Mouse (Mus musculus) MEL (cell line): ENCODE measurements around the gene Nepro. TPM values are rescaled to one million over a fixed set of nuclear protein-coding genes. Genes with fewer than 3 reads are reported as not detected.

Experiments used
- DNase-seq: peaks from one replicate; pipeline ENCODE4 v3.0.0; 2011; ENCODE audit warnings: low read depth, low spot score
- H3K27ac ChIP-seq: 2 replicates; pipeline ENCODE4 v1.5.1; 2012; ENCODE audit warnings: low read depth, mild to moderate bottlenecking, control low read depth, low read length, moderate library complexity; ENCODE audit not compliant: control insufficient read depth
- H3K27me3 ChIP-seq, 2 experiments: fragments of 150-350 bp in 1 of 2; sonication (generic) in 1 of 2; 2 replicates each; pipeline ENCODE4 v1.6.1; 2012; ENCODE audit warnings: low read length in 2 of 2, mild to moderate bottlenecking in 2 of 2, improper control_type of control experiment in 1 of 2, moderate library complexity in 1 of 2; ENCODE audit not compliant: insufficient read depth in 2 of 2, control insufficient read depth in 1 of 2
- H3K36me3 ChIP-seq, 2 experiments: 2 replicates each; pipeline ENCODE4 v1.6.1; 2012 to 2014; ENCODE audit warnings: low read length in 2 of 2, improper control_type of control experiment in 1 of 2, inconsistent platforms in 1 of 2, mild to moderate bottlenecking in 1 of 2; ENCODE audit not compliant: insufficient read depth in 2 of 2, control insufficient read depth in 1 of 2
- H3K4me1 ChIP-seq, 2 experiments: fragments of 150-350 bp in 1 of 2; sonication (generic) in 1 of 2; 2 replicates each; pipeline ENCODE4 v1.6.1; 2012; ENCODE audit warnings: low read length in 2 of 2, improper control_type of control experiment in 1 of 2, mild to moderate bottlenecking in 1 of 2; ENCODE audit not compliant: insufficient read depth in 2 of 2, control insufficient read depth in 1 of 2
- H3K4me3 ChIP-seq, 2 experiments: fragments of 150-350 bp in 1 of 2; sonication (generic) in 1 of 2; 2 replicates each; pipeline ENCODE4 v1.5.1; 2012; ENCODE audit warnings: low read depth in 2 of 2, low read length in 2 of 2, mild to moderate bottlenecking in 2 of 2, moderate library complexity in 2 of 2, control low read depth in 1 of 2, improper control_type of control experiment in 1 of 2; ENCODE audit not compliant: control insufficient read depth in 1 of 2, insufficient read depth in 1 of 2
- H3K79me2 ChIP-seq: 2 replicates; pipeline ENCODE4 v1.6.1; 2012; ENCODE audit warnings: mild to moderate bottlenecking, low read length, moderate library complexity; ENCODE audit not compliant: control insufficient read depth, poor library complexity, insufficient read depth
- H3K9ac ChIP-seq: 2 replicates; pipeline ENCODE4 v1.6.1; 2012; ENCODE audit warnings: low read depth, mild to moderate bottlenecking, control low read depth, low read length, moderate library complexity; ENCODE audit not compliant: control insufficient read depth, poor library complexity, severe bottlenecking
- H3K9me3 ChIP-seq: fragments of 150-350 bp; sonication (generic); replicated peaks from 2 replicates; pipeline ENCODE4 v1.6.1; 2012; ENCODE audit warnings: mild to moderate bottlenecking, low read length, improper control_type of control experiment, moderate library complexity; ENCODE audit not compliant: insufficient read depth
- BHLHE40 ChIP-seq: IDR thresholded peaks from 2 replicates; pipeline ENCODE4 v1.6.1; 2012; ENCODE audit warnings: low read depth, mild to moderate bottlenecking, inconsistent platforms, low read length, improper control_type of control experiment, borderline replicate concordance
- E2F4 ChIP-seq: IDR thresholded peaks from 2 replicates; pipeline ENCODE4 v1.6.1; 2011; ENCODE audit warnings: low read depth, low read length, improper control_type of control experiment, borderline replicate concordance
- ELF1 ChIP-seq: IDR thresholded peaks from 2 replicates; pipeline ENCODE4 v1.6.1; 2014; ENCODE audit warnings: low read depth, mild to moderate bottlenecking, inconsistent platforms, low read length, improper control_type of control experiment, moderate library complexity
- EP300 ChIP-seq, 2 experiments: IDR thresholded peaks; 2 replicates each; pipeline ENCODE4 v1.6.1; 2011; ENCODE audit warnings: improper control_type of control experiment in 2 of 2, low read length in 2 of 2, low read depth in 1 of 2, mild to moderate bottlenecking in 1 of 2
- ETS1 ChIP-seq: IDR thresholded peaks from 2 replicates; pipeline ENCODE4 v1.6.1; 2012; ENCODE audit warnings: low read depth, mild to moderate bottlenecking, inconsistent platforms, low read length, improper control_type of control experiment, moderate library complexity
- GABPA ChIP-seq: IDR thresholded peaks from 2 replicates; pipeline ENCODE4 v1.6.1; 2012; ENCODE audit warnings: low read depth, mild to moderate bottlenecking, inconsistent platforms, low read length, improper control_type of control experiment, moderate library complexity
- GATA1 ChIP-seq: IDR thresholded peaks from 2 replicates; pipeline ENCODE4 v1.6.1; 2011; ENCODE audit warnings: low read depth, low read length, improper control_type of control experiment
- HCFC1 ChIP-seq: IDR thresholded peaks from 2 replicates; pipeline ENCODE4 v1.6.1; 2012; ENCODE audit warnings: low read depth, mild to moderate bottlenecking, inconsistent platforms, low read length, improper control_type of control experiment, moderate library complexity
- KAT2A ChIP-seq: conservative IDR thresholded peaks from 2 replicates; pipeline ENCODE4 v1.6.1; 2012; ENCODE audit warnings: low read depth, low read length, improper control_type of control experiment, inconsistent platforms
- MAFK ChIP-seq: IDR thresholded peaks from 2 replicates; pipeline ENCODE4 v1.6.1; 2011; ENCODE audit warnings: low read depth, mild to moderate bottlenecking, low read length, improper control_type of control experiment, borderline replicate concordance
- MAX ChIP-seq: IDR thresholded peaks from 2 replicates; pipeline ENCODE4 v1.6.1; 2011; ENCODE audit warnings: low read length, improper control_type of control experiment
- MAZ ChIP-seq: IDR thresholded peaks from 2 replicates; pipeline ENCODE4 v1.6.1; 2012; ENCODE audit warnings: low read depth, mild to moderate bottlenecking, inconsistent platforms, low read length, improper control_type of control experiment
- MEF2A ChIP-seq: IDR thresholded peaks from 2 replicates; pipeline ENCODE4 v1.6.1; 2014; ENCODE audit warnings: low read depth, mild to moderate bottlenecking, inconsistent platforms, low read length, improper control_type of control experiment; ENCODE audit not compliant: poor library complexity, insufficient replicate concordance, severe bottlenecking; ENCODE audit errors: extremely low read depth
- MXI1 ChIP-seq: IDR thresholded peaks from 2 replicates; pipeline ENCODE4 v1.6.1; 2011; ENCODE audit warnings: mild to moderate bottlenecking, low read depth, low read length, improper control_type of control experiment
- MYB ChIP-seq: IDR thresholded peaks from 2 replicates; pipeline ENCODE4 v1.6.1; 2011; ENCODE audit warnings: mild to moderate bottlenecking, low read depth, low read length, improper control_type of control experiment
- MYC ChIP-seq: IDR thresholded peaks from 2 replicates; pipeline ENCODE4 v1.6.1; 2011; ENCODE audit warnings: low read depth, mild to moderate bottlenecking, low read length, improper control_type of control experiment, moderate library complexity
- NELFE ChIP-seq: IDR thresholded peaks from 2 replicates; pipeline ENCODE4 v1.6.1; 2011; ENCODE audit warnings: low read depth, low read length, improper control_type of control experiment
- POLR2AphosphoS5 ChIP-seq: IDR thresholded peaks from 2 replicates; pipeline ENCODE4 v1.6.1; 2012; ENCODE audit warnings: low read depth, borderline replicate concordance, mild to moderate bottlenecking, inconsistent platforms, low read length, moderate library complexity, mixed read lengths
- RAD21 ChIP-seq: IDR thresholded peaks from 2 replicates; pipeline ENCODE4 v1.6.1; 2011; ENCODE audit warnings: mild to moderate bottlenecking, low read depth, low read length, improper control_type of control experiment
- RCOR1 ChIP-seq: IDR thresholded peaks from 2 replicates; pipeline ENCODE4 v1.6.1; 2012; ENCODE audit warnings: low read depth, mild to moderate bottlenecking, inconsistent platforms, low read length, improper control_type of control experiment
- SIN3A ChIP-seq: IDR thresholded peaks from 2 replicates; pipeline ENCODE4 v1.6.1; 2012; ENCODE audit warnings: low read length, improper control_type of control experiment, inconsistent platforms
- TAL1 ChIP-seq: IDR thresholded peaks from 2 replicates; pipeline ENCODE4 v1.6.1; 2012; ENCODE audit warnings: mild to moderate bottlenecking, inconsistent platforms, low read length, moderate library complexity, mixed read lengths
- TBP ChIP-seq: IDR thresholded peaks from 2 replicates; pipeline ENCODE4 v1.8.0; 2011; ENCODE audit warnings: low read depth, low read length, improper control_type of control experiment
- UBTF ChIP-seq: IDR thresholded peaks from 2 replicates; pipeline ENCODE4 v1.6.1; 2012; ENCODE audit warnings: low read depth, mild to moderate bottlenecking, inconsistent platforms, low read length, improper control_type of control experiment, moderate library complexity, borderline replicate concordance; ENCODE audit not compliant: insufficient read depth
- USF1 ChIP-seq: IDR thresholded peaks from 2 replicates; pipeline ENCODE4 v1.6.1; 2014; ENCODE audit warnings: low read depth, mild to moderate bottlenecking, inconsistent platforms, low read length, improper control_type of control experiment, moderate library complexity
- USF2 ChIP-seq, 2 experiments: IDR thresholded peaks; 2 replicates each; pipeline ENCODE4 v1.6.1; 2011 to 2012; ENCODE audit warnings: improper control_type of control experiment in 2 of 2, low read length in 2 of 2, borderline replicate concordance in 1 of 2, inconsistent platforms in 1 of 2, low read depth in 1 of 2, mild to moderate bottlenecking in 1 of 2; ENCODE audit not compliant: insufficient read depth in 1 of 2
- ZMIZ1 ChIP-seq: IDR thresholded peaks from 2 replicates; pipeline ENCODE4 v1.6.1; 2012; ENCODE audit warnings: low read depth, mild to moderate bottlenecking, inconsistent platforms, low read length, improper control_type of control experiment, moderate library complexity
- polyA plus RNA-seq, 2 experiments: library from polyadenylated mRNA; stranded (reverse) in 1 of 2; unstranded in 1 of 2; fragments of >175 nt in 1 of 2; fragments of >200 nt in 1 of 2; gene quantifications; 2 replicates each; pipeline versions ENCODE4 v1.2.1 to v1.2.4; 2012; ENCODE audit warnings: low replicate concordance in 2 of 2, low read depth in 1 of 2; ENCODE audit not compliant: insufficient read length in 2 of 2, insufficient read depth in 1 of 2, missing spikeins in 1 of 2
- total RNA-seq: library from RNA; depleted of rRNA; stranded (reverse); fragments of 300-350 nt; gene quantifications from 2 replicates; pipeline ENCODE4 v1.2.3, GENCODE M21; 2012

Gene Nepro
- total and polyA plus RNA-seq, 3 experiments, result 8.8 to 20.8 TPM; not detected in 1

GRCm38 (mm10) chr16:44701155-44701554 lies 22.9 kb upstream of the Nepro start:
- Histone ChIP-seq H3K27me3 (no peaks in the 10 kb centered on the region), H3K4me3 (peak overlapping the region in 1 of 2 experiments; percentile 23; a peak in 1 of 4 replicates), H3K79me2 (no peaks in the 10 kb centered on the region), H3K36me3 (peaks cover 0 to 8% of the 10 kb centered on the region in 2 experiments; a peak in 2 of 4 replicates), H3K27ac (peak overlapping the region; percentile 11; the same call in 1 of the 2 replicates), H3K4me1 (peaks cover 3 to 8% of the 10 kb centered on the region in 2 experiments), H3K9me3 (no peaks in the 10 kb centered on the region), H3K9ac (0 out of 2 replicates have a peak overlapping the region, but pooled peaks have one; percentile 1)
- peak; percentile 14; the same call in 1 of the 2 replicates for TF ChIP-seq GATA1
- no peak for TF ChIP-seq MEF2A
- peak; percentile 35; the same call in 1 of the 2 replicates for TF ChIP-seq SIN3A
- TF ChIP-seq BHLHE40, result no peak
- 0 out of 2 replicates have a peak, but pooled peaks have one; percentile 60 for TF ChIP-seq RCOR1
- no peak for TF ChIP-seq ELF1
- peak; percentile 26; the same call in 1 of the 2 replicates for TF ChIP-seq HCFC1
- TF ChIP-seq EP300 (IDR thresholded peaks at IDR 0.05; ENCODE audit: low read depth in 1 of 2, low read length in 2 of 2), result peak in 1 of 2 experiments; percentile 46; a peak in 1 of 4 replicates
- TF ChIP-seq ETS1, result 0 out of 2 replicates have a peak, but pooled peaks have one; percentile 22
- TF ChIP-seq TBP, result no peak
- DNase-seq, result peak; percentile 67

DNA sequence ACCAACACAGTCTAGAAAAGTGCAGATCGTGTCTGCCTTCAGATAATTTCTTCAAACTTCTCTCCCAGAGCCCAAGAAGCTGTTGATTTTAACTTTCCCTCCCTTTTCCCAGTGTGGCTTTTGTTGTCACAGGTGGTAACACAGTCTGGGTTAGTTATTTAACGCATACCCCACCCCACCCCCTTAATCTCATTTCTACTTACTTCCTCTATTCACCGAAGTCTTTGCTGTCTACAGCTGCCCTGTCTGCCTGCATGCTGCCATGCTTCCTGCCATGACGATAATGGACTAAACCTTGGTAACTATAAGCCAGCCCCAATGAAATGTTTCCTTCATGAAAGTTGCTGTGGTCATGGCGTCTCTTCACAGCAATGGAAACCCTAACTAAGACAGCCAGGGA lies 21.8 kb upstream of the Nepro start:
- H3K27me3 ChIP-seq, result no peaks in the 10 kb centered on the region
- DNase-seq, result peak; percentile 84
- peaks cover 3 to 8% of the 10 kb centered on the region in 2 experiments for H3K4me1 ChIP-seq
- H3K4me3 ChIP-seq, result peak overlapping the region; percentile 12 to 35; a peak in 3 of 4 replicates
- H3K27ac ChIP-seq, result peak overlapping the region; percentile 56
- H3K9ac ChIP-seq, result peak overlapping the region; percentile 18; the same call in 1 of the 2 replicates
- H3K79me2 ChIP-seq, result no peaks in the 10 kb centered on the region
- no peaks in the 10 kb centered on the region for H3K9me3 ChIP-seq
- peaks cover 0 to 8% of the 10 kb centered on the region in 2 experiments; a peak in 2 of 4 replicates for H3K36me3 ChIP-seq
- TF ChIP-seq GABPA, result no peak
- peak; percentile 88 for TF ChIP-seq MAX
- no peak for TF ChIP-seq KAT2A
- TF ChIP-seq MYB, result 0 out of 2 replicates have a peak, but pooled peaks have one; percentile 45
- no peak for TF ChIP-seq E2F4
- TF ChIP-seq GATA1, result peak; percentile 54; the same call in 1 of the 2 replicates
- no peak for TF ChIP-seq ZMIZ1
- peak; percentile 48; the same call in 1 of the 2 replicates for TF ChIP-seq HCFC1
- no peak for TF ChIP-seq POLR2AphosphoS5
- peak; percentile 56; the same call in 1 of the 2 replicates for TF ChIP-seq BHLHE40
- TF ChIP-seq MAZ, result peak; percentile 63; the same call in 1 of the 2 replicates
- TF ChIP-seq UBTF, result no peak
- no peak for TF ChIP-seq RAD21
- no peak for TF ChIP-seq USF1
- TF ChIP-seq TAL1, result no peak; the same call in 1 of the 2 replicates
- TF ChIP-seq MYC, result peak; percentile 61
- TF ChIP-seq MXI1, result peak; percentile 75
- TF ChIP-seq USF2 (IDR thresholded peaks at IDR 0.05; ENCODE audit: borderline replicate concordance in 1 of 2, insufficient read depth in 1 of 2, low read depth in 1 of 2, low read length in 2 of 2), result no peak
- TF ChIP-seq NELFE, result no peak
- TF ChIP-seq MEF2A, result no peak
- TF ChIP-seq ELF1, result 0 out of 2 replicates have a peak, but pooled peaks have one; percentile 45
- peak; percentile 70 to 73 for TF ChIP-seq EP300 (IDR thresholded peaks at IDR 0.05; ENCODE audit: low read depth in 1 of 2, low read length in 2 of 2)
- 0 out of 2 replicates have a peak, but pooled peaks have one; percentile 38 for TF ChIP-seq MAFK
- TF ChIP-seq SIN3A, result peak; percentile 85
- TF ChIP-seq TBP, result no peak
